Mouse (Mus musculus) liver, postnatal 0 days (tissue): ENCODE results near the gene March6.

Source experiments
- CTCF ChIP-seq: sonication (generic); IDR thresholded peaks from 2 replicates; pipeline ENCODE4 v1.5.1; 2016; ENCODE audit warnings: antibody characterized with exemption, low read depth
- EP300 ChIP-seq: IDR thresholded peaks from 2 replicates; pipeline ENCODE4 v1.6.1; 2016; ENCODE audit warnings: antibody characterized with exemption, low read depth, mild to moderate bottlenecking

GRCm38 (mm10) chr15:31529811-31530658 lies 818 bp downstream of the March6 start:
- TF ChIP-seq CTCF (no peak), EP300 (no peak)
